Mouse (Mus musculus): ENCODE data around the gene Gm45234.

GRCm38 (mm10) chr6:124706061-124706627 lies 49.7 kb downstream of the Gm45234 start:
- TF ChIP-seq CTCF (IDR thresholded peaks at IDR 0.05; ENCODE audit: low read depth): no peak
- TF ChIP-seq EP300 (IDR thresholded peaks at IDR 0.05; ENCODE audit: low read depth): no peak
